7 mouse cellular contexts compared by ENCODE assay signal in genomic region chrX:20950191-20950880, GRCm38 (mm10). TPM values are rescaled to one million over a fixed set of nuclear protein-coding genes. Genes with fewer than 3 reads are reported as not detected.
A peak's percentile ranks its signal among the peaks of the same experiment; 100 is the strongest.
DNase-seq lines count a peak whose midpoint lies in the region; ATAC-seq and TF ChIP-seq lines count a peak whose summit lies in the region.

Elk1 (minus strand) TSS chrX:20950608.

- H3K4me3 ChIP-seq in embryonic facial prominence, embryonic 12.5 days: peak within 1 kb of the TSS; percentile 56
- peak within 1 kb of the TSS; percentile 69 for H3K4me3 ChIP-seq in kidney, adult 2 months (ENCODE audit: insufficient read depth, low read depth, low read length)
- peak within 1 kb of the TSS; percentile 60 for H3K4me3 ChIP-seq in limb, embryonic 12.5 days (replicated peaks)
- H3K4me3 ChIP-seq in midbrain, embryonic 15.5 days: peak within 1 kb of the TSS; percentile 72
- peak within 1 kb of the TSS; percentile 71 for H3K4me3 ChIP-seq in spleen, adult 2 months (ENCODE audit: extremely low read depth, insufficient read depth, insufficient read length)

- DNase-seq in adrenal gland, postnatal 25 days: peak; percentile 72
- peak; percentile 88 to 90 for DNase-seq in heart, adult 18-20 months
- peak; percentile 92 for DNase-seq in kidney, adult 2 months
- peak; percentile 77 to 80 for DNase-seq in spleen, adult 2 months (ENCODE audit: low read depth in 1 of 2, low spot score in 2 of 2)

- TF ChIP-seq POLR2A in kidney, adult 2 months (IDR thresholded peaks at IDR 0.05; ENCODE audit: low read depth, low read length): no peak
- no peak for TF ChIP-seq POLR2A in spleen, adult 2 months (IDR thresholded peaks at IDR 0.05; ENCODE audit: low read depth, low read length)

- H3K9ac ChIP-seq in embryonic facial prominence, embryonic 12.5 days: peak within 1 kb of the TSS; percentile 65
- H3K9ac ChIP-seq in limb, embryonic 12.5 days (replicated peaks): peak within 1 kb of the TSS; percentile 60
- H3K9ac ChIP-seq in midbrain, embryonic 15.5 days: peak within 1 kb of the TSS; percentile 63

- 0 out of 2 replicates have a peak within 1 kb of the TSS, but pooled peaks have one; percentile 17 for H3K27ac ChIP-seq in embryonic facial prominence, embryonic 12.5 days
- peak within 1 kb of the TSS; percentile 34 for H3K27ac ChIP-seq in kidney, adult 2 months (ENCODE audit: insufficient read depth, low read depth, low read length)
- 0 out of 2 replicates have a peak within 1 kb of the TSS, but pooled peaks have one; percentile 12 for H3K27ac ChIP-seq in limb, embryonic 12.5 days
- H3K27ac ChIP-seq in midbrain, embryonic 15.5 days: peak within 1 kb of the TSS; percentile 90
- H3K27ac ChIP-seq in spleen, adult 2 months (ENCODE audit: insufficient read depth, low read length): peak within 1 kb of the TSS; percentile 56

- TF ChIP-seq CTCF in kidney, adult 2 months (conservative IDR thresholded peaks at IDR 0.05; ENCODE audit: insufficient read depth, insufficient read length, low read depth, low read length): no peak
- no peak for TF ChIP-seq CTCF in spleen, adult 2 months (IDR thresholded peaks at IDR 0.05; ENCODE audit: extremely low read depth, insufficient read depth, insufficient read length, insufficient replicate concordance)

- peak; percentile 98 for ATAC-seq in embryonic facial prominence, embryonic 12.5 days (ENCODE audit: insufficient number of reproducible peaks, insufficient read depth, low FRiP score, low TSS enrichment)
- ATAC-seq in limb, embryonic 12.5 days (ENCODE audit: insufficient number of reproducible peaks, insufficient read depth, low FRiP score, low TSS enrichment, low read depth): peak; percentile 99
- peak; percentile 98 for ATAC-seq in midbrain, embryonic 15.5 days (replicated peaks)

- peak within 1 kb of the TSS; percentile 48 for H3K4me2 ChIP-seq in embryonic facial prominence, embryonic 12.5 days (replicated peaks)
- H3K4me2 ChIP-seq in limb, embryonic 12.5 days: peak within 1 kb of the TSS; percentile 49
- H3K4me2 ChIP-seq in midbrain, embryonic 15.5 days: peak within 1 kb of the TSS; percentile 50

- no peaks in the 10 kb centered on the region for H3K4me1 ChIP-seq in embryonic facial prominence, embryonic 12.5 days
- H3K4me1 ChIP-seq in kidney, adult 2 months (ENCODE audit: control insufficient read depth, insufficient read depth, low read length): no peaks in the 10 kb centered on the region
- H3K4me1 ChIP-seq in limb, embryonic 12.5 days (replicated peaks): no peaks in the 10 kb centered on the region
- peaks cover 8% of the 10 kb centered on the region for H3K4me1 ChIP-seq in midbrain, embryonic 15.5 days
- H3K4me1 ChIP-seq in spleen, adult 2 months (ENCODE audit: control insufficient read depth, insufficient read depth, insufficient read length): no peaks in the 10 kb centered on the region; the same call in 1 of the 2 replicates

- no peaks in the 10 kb centered on the region for H3K9me3 ChIP-seq in embryonic facial prominence, embryonic 12.5 days
- no peaks in the 10 kb centered on the region for H3K9me3 ChIP-seq in limb, embryonic 12.5 days
- H3K9me3 ChIP-seq in midbrain, embryonic 15.5 days: no peaks in the 10 kb centered on the region

- 15% methylated on average over 30 of the region's 30 CpGs for WGBS in embryonic facial prominence, embryonic 12.5 days
- WGBS in kidney, adult 2 months: under 1% methylated on average over 20 of the region's 30 CpGs
- 18% methylated on average over 30 of the region's 30 CpGs for WGBS in limb, embryonic 12.5 days
- WGBS in midbrain, embryonic 15.5 days: 16% methylated on average over 30 of the region's 30 CpGs
- WGBS in spleen, adult 2 months: 27% methylated on average over 30 of the region's 30 CpGs

- H3K27me3 ChIP-seq in embryonic facial prominence, embryonic 12.5 days: no peaks in the 10 kb centered on the region
- H3K27me3 ChIP-seq in kidney, adult 2 months (replicated peaks; ENCODE audit: control insufficient read depth, insufficient read depth, low read length): no peaks in the 10 kb centered on the region
- H3K27me3 ChIP-seq in limb, embryonic 12.5 days: no peaks in the 10 kb centered on the region
- H3K27me3 ChIP-seq in midbrain, embryonic 15.5 days (replicated peaks): no peaks in the 10 kb centered on the region
- H3K27me3 ChIP-seq in spleen, adult 2 months (ENCODE audit: control insufficient read depth, insufficient read depth, low read length): no peaks in the 10 kb centered on the region

- no peaks in the 10 kb centered on the region for H3K36me3 ChIP-seq in embryonic facial prominence, embryonic 12.5 days
- no peaks in the 10 kb centered on the region for H3K36me3 ChIP-seq in kidney, adult 2 months (ENCODE audit: control insufficient read depth, insufficient read depth, low read length)
- H3K36me3 ChIP-seq in limb, embryonic 12.5 days: no peaks in the 10 kb centered on the region
- H3K36me3 ChIP-seq in midbrain, embryonic 15.5 days (replicated peaks): no peaks in the 10 kb centered on the region
- no peaks in the 10 kb centered on the region for H3K36me3 ChIP-seq in spleen, adult 2 months (ENCODE audit: control insufficient read depth, insufficient read depth, low read length)

RNA-seq across cellular contexts. Expression of gene Elk1, which starts in this region (rescaled TPM):
- total RNA-seq in adrenal gland, postnatal 25 days (2021): 19.0 and 21.6 TPM in 2 replicates
- polyA plus RNA-seq in embryonic facial prominence, embryonic 12.5 days (2016; fragmentation: Nextera tagmentation; extraction: Ambion mirVana): 18.0 and 18.8 TPM in 2 replicates
- 1 to 10 TPM; 7.4 to 7.5 TPM for total RNA-seq in heart, adult 18-20 months (2021)
- 7.8 and 9.9 TPM in 2 replicates for polyA plus RNA-seq in kidney, adult 2 months (2012; rRNA removed)
- 17.7 and 18.1 TPM in 2 replicates for polyA plus RNA-seq in limb, embryonic 12.5 days (2016; fragmentation: Nextera tagmentation; extraction: Ambion mirVana)
- 22.5 and 24.8 TPM in 2 replicates for polyA plus RNA-seq in midbrain, embryonic 15.5 days (2015; fragmentation: Nextera tagmentation; extraction: Ambion mirVana)
- polyA plus RNA-seq in spleen, adult 2 months (2012; rRNA removed): 8.4 and 10.8 TPM in 2 replicates

Comparison
In these comparisons a context has a peak if more than half of its experiments do, and no peak if none do; other contexts are left out.
1. Peak in every context shown above with its lines: DNase-seq, ATAC-seq, H3K4me3 ChIP-seq and H3K27ac ChIP-seq.
2. H3K27ac ChIP-seq: peak in every context shown above with its lines; median percentile 90 in midbrain, embryonic 15.5 days; 56 in spleen, adult 2 months; 34 in kidney, adult 2 months; 17 in embryonic facial prominence, embryonic 12.5 days; 12 in limb, embryonic 12.5 days.